Mouse (Mus musculus): ENCODE data around the gene Tekt2. TPM values are rescaled to one million over a fixed set of nuclear protein-coding genes. Genes with fewer than 3 reads are reported as not detected.

Tekt2 gene
- total RNA-seq, 2 experiments from 2014 or later: 0.94 to 2.0 TPM

- peak in 1 of 2 experiments; percentile 39 for DNase-seq (ENCODE audit: extremely low spot score in 1 of 2, low spot score in 1 of 2)
These were observed 16.1 kb downstream of the Tekt2 start for GRCm38 (mm10) chr4:126309211-126309921.

DNA sequence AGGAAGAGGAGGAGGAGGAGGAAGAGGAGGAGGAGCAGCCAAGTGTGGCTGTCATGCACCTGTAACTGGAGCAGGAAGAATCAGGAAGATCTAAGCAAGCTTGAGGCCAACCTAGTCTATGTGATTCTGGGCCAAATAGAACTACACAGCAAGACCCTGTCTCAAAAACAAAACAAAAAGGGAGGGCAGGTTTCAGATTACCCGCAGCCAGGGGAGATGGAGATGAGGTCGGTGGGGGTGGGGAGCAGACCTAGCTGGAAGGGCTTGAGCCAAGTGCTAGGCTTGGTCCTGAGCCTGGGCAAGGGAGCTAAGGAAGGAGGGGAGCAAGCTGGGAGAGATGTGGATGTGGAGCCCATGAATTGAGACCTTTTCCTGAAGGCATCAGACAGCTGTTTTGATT, 18.7 kb downstream of the Tekt2 start:
- DNase-seq (ENCODE audit: extremely low spot score in 1 of 2, low spot score in 1 of 2): no peak

DNA sequence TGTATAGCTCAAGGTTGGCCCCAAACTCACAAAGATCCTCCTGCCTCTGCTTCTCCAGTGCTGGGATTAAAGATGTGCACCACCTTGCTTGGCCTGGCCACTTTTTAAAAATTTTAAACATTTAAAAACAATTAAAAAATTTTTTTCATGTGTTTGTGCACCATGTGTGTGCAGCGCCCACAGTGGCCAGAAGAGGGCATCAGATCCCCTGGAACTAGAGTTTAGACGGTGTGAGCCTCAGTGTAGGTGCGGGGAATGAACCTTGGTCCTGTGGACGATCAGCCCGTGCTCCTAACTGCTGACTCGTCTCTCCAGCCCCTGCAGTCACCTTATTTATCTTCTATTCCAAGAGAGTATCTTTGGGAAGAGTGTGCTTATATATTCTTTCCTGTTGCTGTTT, 19.4 kb downstream of the Tekt2 start:
- DNase-seq (ENCODE audit: extremely low spot score in 1 of 2, low spot score in 1 of 2): no peak

GRCm38 (mm10) chr4:126305428-126305827, 20.1 kb downstream of the Tekt2 start:
- DNase-seq (ENCODE audit: extremely low spot score in 1 of 2, low spot score in 1 of 2): no peak

- no peak for DNase-seq (ENCODE audit: extremely low spot score in 1 of 2, low spot score in 1 of 2)
These were observed 21.6 kb downstream of the Tekt2 start for GRCm38 (mm10) chr4:126303877-126304276.

GRCm38 (mm10) chr4:126301584-126302309, 23.7 kb downstream of the Tekt2 start:
- DNase-seq (ENCODE audit: extremely low spot score in 1 of 2, low spot score in 1 of 2): no peak

DNA sequence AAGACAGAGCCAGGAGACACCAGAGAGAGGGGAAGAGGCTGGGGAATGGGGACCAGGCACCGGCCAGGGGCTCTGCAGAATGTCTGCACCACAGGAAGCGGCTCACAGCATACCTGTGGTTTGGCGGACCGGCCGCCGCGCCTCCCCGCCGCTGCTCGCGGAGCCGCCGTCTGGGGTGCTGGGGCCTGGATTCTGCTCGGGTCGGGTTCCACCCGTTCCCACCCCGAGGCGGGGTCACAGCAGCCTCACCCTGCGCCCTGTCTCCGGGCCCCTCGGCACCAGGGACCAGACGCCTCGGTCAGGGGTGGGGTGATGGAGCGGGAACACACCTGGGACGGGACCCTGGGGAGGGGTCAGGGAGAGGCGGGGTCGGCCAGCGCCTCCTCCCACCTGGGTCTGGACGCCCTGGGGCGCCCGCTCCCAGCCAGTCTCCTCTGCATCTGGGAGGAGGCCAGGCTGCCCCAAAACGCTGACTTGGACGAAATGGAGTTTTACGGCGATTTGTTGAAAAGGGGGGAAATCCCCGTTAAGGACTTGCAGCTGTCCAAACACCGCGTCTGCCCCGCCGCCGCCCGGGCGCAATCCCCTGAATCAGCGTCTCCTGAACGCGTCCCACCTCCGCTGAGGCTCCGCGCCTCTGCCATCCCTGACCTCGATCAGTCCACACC, 24.4 kb downstream of the Tekt2 start:
- no peak for DNase-seq (ENCODE audit: extremely low spot score in 1 of 2, low spot score in 1 of 2)

GRCm38 (mm10) chr4:126296617-126297101, 28.8 kb downstream of the Tekt2 start:
- DNase-seq (ENCODE audit: extremely low spot score in 1 of 2, low spot score in 1 of 2): peak in 1 of 2 experiments; percentile 29

GRCm38 (mm10) chr4:126295937-126296336, 29.6 kb downstream of the Tekt2 start:
- DNase-seq (ENCODE audit: extremely low spot score in 1 of 2, low spot score in 1 of 2): no peak

DNA sequence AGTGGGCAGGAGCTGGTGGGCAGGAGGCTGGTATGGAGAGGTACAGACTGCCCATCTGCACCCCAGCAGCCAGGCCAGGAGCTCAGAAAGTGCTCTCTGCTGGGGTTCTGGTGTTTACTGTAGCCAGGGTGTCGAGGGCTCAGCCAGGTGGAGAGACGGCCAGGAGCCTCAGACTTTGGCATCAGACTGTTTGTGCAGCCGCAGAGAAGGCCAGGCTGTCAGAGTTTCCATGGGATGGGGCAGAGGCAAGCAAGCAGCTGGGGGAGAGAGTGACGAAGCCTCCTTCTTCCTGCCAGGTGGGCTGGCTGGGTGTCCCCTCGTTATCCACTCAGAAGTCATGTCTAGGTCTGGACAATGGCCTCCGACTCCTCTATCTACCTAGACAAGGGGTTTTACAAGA, 30.3 kb downstream of the Tekt2 start:
- no peak for DNase-seq (ENCODE audit: extremely low spot score in 1 of 2, low spot score in 1 of 2)

DNA sequence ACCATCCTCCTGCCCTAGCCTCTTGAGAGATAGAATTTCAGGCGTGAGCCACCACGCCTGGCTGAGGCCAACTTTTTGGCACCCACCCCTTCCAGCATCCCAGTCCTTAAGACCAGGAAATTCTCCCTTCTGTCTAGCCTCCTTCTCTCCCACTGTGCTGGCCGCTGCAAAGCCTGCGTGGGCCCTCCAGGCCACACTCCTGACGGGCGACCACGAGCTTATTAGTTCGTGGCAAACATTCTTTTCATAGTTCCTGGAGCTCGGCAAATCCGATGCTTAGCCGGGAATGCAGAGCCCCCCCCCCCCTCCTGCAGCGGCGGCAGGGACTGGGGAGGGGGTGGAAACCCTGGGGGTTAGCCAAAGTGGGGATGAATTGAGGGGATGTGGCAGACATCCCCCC, 34.3 kb downstream of the Tekt2 start:
- DNase-seq (ENCODE audit: extremely low spot score in 1 of 2, low spot score in 1 of 2): no peak

- no peak for DNase-seq (ENCODE audit: extremely low spot score in 1 of 2, low spot score in 1 of 2)
These were observed 35.2 kb downstream of the Tekt2 start for GRCm38 (mm10) chr4:126290314-126290713.

- DNase-seq (ENCODE audit: extremely low spot score in 1 of 2, low spot score in 1 of 2): no peak
These were observed 37.3 kb downstream of the Tekt2 start for GRCm38 (mm10) chr4:126288085-126288666.

DNA sequence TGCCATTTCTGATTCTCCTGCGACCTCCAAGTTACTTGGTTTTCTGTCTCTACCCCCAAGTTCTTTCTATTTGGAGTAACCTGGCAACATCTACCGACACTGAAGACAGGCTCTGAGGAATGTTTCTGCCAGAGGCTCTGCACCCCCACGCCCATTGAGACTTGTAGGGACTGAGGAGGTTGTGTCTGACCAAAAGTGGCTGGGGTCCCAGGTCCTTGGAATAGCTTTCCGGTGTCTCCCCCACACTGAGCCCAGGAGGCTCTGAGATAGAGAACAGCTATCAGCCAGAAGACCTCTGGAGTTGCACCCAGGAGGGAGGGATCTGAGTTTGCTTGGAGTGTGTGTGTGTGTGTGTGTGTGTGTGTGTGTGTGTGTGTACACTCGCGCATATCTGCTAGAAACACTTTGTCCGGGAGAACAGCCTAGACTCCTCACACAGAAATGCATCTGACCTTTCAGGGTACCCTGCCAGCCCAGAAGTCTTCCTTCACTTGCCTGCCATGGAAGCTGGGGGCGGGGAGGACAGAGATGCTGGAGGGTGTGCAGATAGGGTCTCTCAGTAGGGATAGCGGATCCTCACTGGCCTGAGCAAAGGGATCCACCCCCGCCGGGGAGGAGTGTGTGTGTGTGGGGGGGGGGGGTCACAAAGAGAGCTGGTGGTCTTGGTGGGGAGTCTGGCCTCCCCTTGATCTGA, 38.0 kb downstream of the Tekt2 start:
- DNase-seq (ENCODE audit: extremely low spot score in 1 of 2, low spot score in 1 of 2): no peak

- no peak for DNase-seq (ENCODE audit: extremely low spot score in 1 of 2, low spot score in 1 of 2)
These were observed 39.0 kb downstream of the Tekt2 start, which contains the start of gene Col8a2 for GRCm38 (mm10) chr4:126286492-126286891. Gene Col8a2 (plus strand): TSS chr4:126286793.

GRCm38 (mm10) chr4:126283582-126283981, 41.9 kb downstream of the Tekt2 start:
- DNase-seq (ENCODE audit: extremely low spot score in 1 of 2, low spot score in 1 of 2): no peak

GRCm38 (mm10) chr4:126281706-126282105, 43.8 kb downstream of the Tekt2 start:
- no peak for DNase-seq (ENCODE audit: extremely low spot score in 1 of 2, low spot score in 1 of 2)

DNA sequence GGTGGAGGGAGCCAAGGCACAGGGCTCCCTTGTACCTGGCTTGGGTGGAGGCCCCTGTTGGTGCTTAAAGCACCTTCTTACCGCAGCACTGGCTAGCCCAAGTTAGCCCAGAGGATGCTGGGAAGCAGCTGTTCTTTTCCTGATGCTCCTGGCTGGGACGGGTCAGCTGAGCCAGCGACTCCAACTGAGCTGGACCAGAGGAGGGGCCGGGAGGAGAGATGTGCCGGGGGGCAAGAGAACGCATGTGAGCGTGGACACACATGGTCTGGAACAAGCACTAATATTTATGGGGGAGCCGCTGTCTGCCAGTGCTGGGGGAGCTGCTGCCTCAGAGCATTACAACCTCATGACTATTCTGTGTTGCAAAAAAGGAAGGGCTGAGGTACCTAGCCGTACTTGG, 46.5 kb downstream of the Tekt2 start:
- no peak for DNase-seq (ENCODE audit: extremely low spot score in 1 of 2, low spot score in 1 of 2)

DNA sequence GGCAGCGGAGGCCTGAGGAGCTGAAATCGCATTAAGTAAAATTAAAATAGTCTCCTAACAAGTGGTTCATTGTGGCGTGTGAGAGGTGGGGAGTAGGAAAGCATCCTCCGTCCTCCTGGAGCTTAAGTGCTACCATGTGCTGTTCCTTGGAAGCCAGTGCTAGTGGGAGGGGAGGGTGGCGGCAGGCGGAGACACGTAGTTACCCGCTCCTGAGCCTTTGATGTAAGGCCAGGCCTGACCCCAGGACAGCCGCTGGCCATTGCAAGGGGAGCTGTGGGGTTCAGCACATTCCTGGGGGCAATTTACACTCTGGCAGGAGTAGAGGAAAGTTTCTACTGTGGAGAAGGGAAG, 46.9 kb downstream of the Tekt2 start:
- no peak for DNase-seq (ENCODE audit: extremely low spot score in 1 of 2, low spot score in 1 of 2)

DNA sequence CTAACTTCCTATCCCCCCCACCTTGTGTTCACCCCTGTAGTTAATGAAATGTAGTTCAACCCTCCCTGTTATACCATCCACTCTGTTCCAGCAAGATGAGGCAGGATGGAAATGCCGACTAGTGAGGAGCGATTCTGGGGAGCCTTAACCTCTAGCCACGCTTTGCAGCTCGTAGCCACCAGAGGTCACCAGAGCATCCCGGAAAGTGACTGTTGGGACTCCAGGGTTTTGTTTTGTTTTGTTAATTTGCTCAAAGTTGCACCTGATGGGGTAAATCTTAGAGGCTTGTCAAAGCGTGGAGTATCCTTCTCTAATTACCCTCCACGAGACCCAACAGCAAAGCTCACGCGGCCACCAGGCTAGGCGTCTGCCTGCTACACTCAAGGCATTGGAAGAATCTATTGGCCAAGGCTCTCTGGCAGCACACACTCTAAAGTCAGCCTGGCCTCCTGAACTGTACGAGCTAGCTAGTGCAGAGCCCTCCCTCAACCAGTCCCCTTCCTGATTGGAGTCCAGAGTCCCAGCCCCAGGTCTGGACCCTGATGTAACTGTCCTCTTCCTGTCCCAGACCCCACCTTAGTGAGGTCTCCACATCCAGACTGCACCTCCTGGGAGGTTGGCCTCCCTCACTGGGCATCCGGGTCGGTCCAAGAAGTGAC, 47.5 kb downstream of the Tekt2 start:
- DNase-seq (ENCODE audit: extremely low spot score in 1 of 2, low spot score in 1 of 2): peak in 1 of 2 experiments; percentile 42
